Mouse (Mus musculus): ENCODE measurements at regions not wholly inside any gene's neighbourhood (a gene's known extent, or its start where the extent isn't known, plus 50 kb on each side); places are given as distances from the start of the nearest gene placed in this dataset.

DNA sequence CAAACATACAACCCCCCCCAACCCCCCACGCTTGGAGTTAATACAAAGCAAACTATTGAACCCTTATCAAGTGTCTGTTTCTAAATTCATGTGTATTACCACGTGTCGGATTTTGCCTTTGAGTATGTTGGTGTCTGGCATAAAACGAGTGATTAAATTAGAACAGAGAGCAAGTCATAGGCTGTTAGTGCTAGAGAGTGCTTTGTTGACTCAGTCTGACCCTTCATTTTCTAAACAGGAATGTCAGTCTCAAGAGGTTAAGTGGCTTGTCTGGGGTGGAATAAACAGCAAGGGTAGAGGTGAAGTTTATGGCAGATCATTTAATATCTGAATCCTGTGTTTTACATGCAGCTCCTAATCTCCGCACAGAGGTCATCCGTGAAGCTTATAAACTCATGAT is 104.1 kb downstream of the Uchl5 start:
- no peak for DNase-seq (ENCODE audit: low spot score in 2 of 2)

DNA sequence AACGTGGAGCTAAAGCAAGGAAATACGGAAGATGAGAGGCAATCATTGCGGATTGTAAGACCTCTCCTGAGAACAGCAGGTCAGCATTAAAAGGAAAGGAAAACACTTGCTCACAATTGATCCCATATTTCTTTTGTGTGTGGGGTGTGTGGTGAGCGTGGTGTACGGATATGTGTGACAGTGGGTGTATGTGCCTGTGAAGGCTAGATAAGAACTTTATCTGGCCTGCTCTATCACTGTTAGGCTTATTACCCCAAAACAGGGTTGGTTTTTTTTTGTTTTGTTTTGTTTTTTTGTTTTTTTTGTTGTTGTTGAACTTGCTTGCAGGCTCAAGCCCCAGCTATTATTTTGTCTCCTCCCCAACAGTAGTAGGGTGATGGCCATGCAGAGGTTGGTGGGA is 102.5 kb downstream of the Uchl5 start:
- DNase-seq (ENCODE audit: low spot score in 2 of 2), result no peak

DNA sequence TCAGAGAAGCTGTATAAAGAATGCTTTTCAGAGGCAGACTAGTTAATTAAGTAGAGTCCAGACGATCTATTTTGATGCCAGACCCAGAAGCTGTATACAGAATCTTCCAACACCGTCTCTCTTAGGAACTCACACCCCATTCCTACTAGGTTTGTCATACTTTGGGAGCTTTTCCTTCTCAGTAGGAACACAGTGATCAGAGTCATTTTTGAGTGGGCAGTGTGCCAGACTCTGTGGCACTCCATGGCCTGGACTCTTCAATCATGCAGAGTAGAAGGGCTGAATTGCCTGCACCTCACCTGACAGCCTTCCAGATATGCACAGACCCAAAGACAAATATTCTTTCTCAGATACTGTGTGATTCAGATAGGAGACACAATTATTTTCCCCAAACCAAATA is 101.2 kb downstream of the Uchl5 start:
- no peak for DNase-seq (ENCODE audit: low spot score in 2 of 2)

DNA sequence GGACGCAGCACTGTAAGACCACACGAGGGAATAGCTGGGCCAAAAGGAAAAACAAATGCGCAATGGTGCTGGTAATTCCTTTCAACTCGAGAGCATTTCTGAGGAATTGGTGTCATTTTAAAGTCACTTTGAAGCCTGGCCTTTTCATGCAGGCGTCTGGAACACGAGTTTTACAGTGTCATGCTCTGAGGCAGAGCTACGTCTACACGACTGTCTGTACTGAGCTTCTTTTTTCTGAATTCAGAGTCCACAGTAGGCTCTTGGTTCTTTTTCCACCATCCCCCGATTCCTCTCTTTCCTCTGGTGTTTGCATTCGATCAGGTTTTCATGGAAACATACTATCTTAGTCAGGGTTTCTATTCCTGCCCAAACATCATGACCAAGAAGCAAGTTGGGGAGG is 83.2 kb downstream of the Uchl5 start:
- DNase-seq (ENCODE audit: low spot score in 2 of 2), result no peak

DNA sequence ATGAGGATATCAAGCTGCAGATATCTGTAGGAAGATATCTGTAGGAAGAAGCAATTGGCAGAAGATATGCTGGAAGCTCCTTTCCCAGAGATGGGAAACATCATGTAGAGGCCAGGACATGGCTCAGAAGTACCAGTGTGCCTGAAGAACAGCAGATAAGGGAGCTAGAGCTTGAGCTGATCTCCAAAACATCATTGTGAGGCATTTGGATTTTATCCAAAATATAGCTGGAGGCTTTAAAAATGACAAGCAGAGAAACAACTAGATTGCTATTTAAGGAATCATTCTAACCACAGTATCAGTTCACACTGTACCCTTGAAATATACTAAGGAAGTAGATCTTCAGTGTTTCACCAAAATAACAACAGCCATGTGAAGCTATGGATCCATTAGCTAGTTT is 81.5 kb downstream of the Uchl5 start:
- no peak for DNase-seq (ENCODE audit: low spot score in 2 of 2)

Data from natural killer cell, adult 2 months (primary cell).